Mouse (Mus musculus) lung, postnatal 14 days (tissue): ENCODE measurements around the gene Sppl2b.
A peak's percentile ranks its signal among the peaks of the same experiment; 100 is the strongest.
"Not testable (repeated sequence)": the region's sequence is repeated elsewhere in the genome, so short reads cannot be mapped to it uniquely, and the experiment has no call there.

Source experiments
- DNase-seq: peaks from one replicate; pipeline ENCODE4 v3.0.0; 2021

Gene Sppl2b

GRCm38 (mm10) chr10:80854913-80855748, at the start of gene Sppl2b, which contains the start of gene Lsm7:
Gene Sppl2b (plus strand): TSS chr10:80855275.
Gene Lsm7 (minus strand): TSS chr10:80855209.
- DNase-seq = peak; percentile 98

- no peak for DNase-seq
Observed at GRCm38 (mm10) chr10:80805322-80805721, 49.8 kb upstream of the Sppl2b start.

GRCm38 (mm10) chr10:80805925-80806324, 49.1 kb upstream of the Sppl2b start:
- DNase-seq = peak; percentile 79

GRCm38 (mm10) chr10:80806341-80807056, 48.6 kb upstream of the Sppl2b start:
- no peak for DNase-seq

GRCm38 (mm10) chr10:80807057-80807627, 47.9 kb upstream of the Sppl2b start:
- DNase-seq = peak; percentile 56

- DNase-seq = no peak
Observed at GRCm38 (mm10) chr10:80808099-80808984, 46.7 kb upstream of the Sppl2b start.

GRCm38 (mm10) chr10:80808985-80809632, 46.0 kb upstream of the Sppl2b start:
- DNase-seq = no peak

GRCm38 (mm10) chr10:80810084-80810483, 45.0 kb upstream of the Sppl2b start:
- no peak for DNase-seq

GRCm38 (mm10) chr10:80812391-80813041, 42.6 kb upstream of the Sppl2b start:
- no peak for DNase-seq

- no peak for DNase-seq
Observed at GRCm38 (mm10) chr10:80813366-80813765, 41.7 kb upstream of the Sppl2b start, which contains the start of gene Jsrp1. Gene Jsrp1 (minus strand): TSS chr10:80813498.

- DNase-seq = no peak
Observed at GRCm38 (mm10) chr10:80814800-80815199, 40.3 kb upstream of the Sppl2b start.

- DNase-seq = not testable (repeated sequence)
Observed at GRCm38 (mm10) chr10:80816303-80816702, 38.8 kb upstream of the Sppl2b start.

- DNase-seq = no peak
Observed at GRCm38 (mm10) chr10:80817164-80817563, 37.9 kb upstream of the Sppl2b start.

- not testable (repeated sequence) for DNase-seq
Observed at GRCm38 (mm10) chr10:80817955-80818354, 37.1 kb upstream of the Sppl2b start.

GRCm38 (mm10) chr10:80818599-80819281, 36.3 kb upstream of the Sppl2b start:
- no peak for DNase-seq

- no peak for DNase-seq
Observed at GRCm38 (mm10) chr10:80819406-80819805, 35.7 kb upstream of the Sppl2b start.

- DNase-seq = peak; percentile 38
Observed at GRCm38 (mm10) chr10:80821991-80822390, 33.1 kb upstream of the Sppl2b start.

- no peak for DNase-seq
Observed at GRCm38 (mm10) chr10:80822528-80822927, 32.5 kb upstream of the Sppl2b start.

GRCm38 (mm10) chr10:80823316-80823715, 31.8 kb upstream of the Sppl2b start:
- no peak for DNase-seq

- DNase-seq = no peak
Observed at GRCm38 (mm10) chr10:80823847-80824643, 31.0 kb upstream of the Sppl2b start.
